Mouse (Mus musculus) cerebellum, adult 11 months (tissue): ENCODE results near the gene Cd28.

Experiments used
- DNase-seq: peaks from one replicate; pipeline ENCODE4 v3.0.0; 2022

The Cd28 gene

DNA sequence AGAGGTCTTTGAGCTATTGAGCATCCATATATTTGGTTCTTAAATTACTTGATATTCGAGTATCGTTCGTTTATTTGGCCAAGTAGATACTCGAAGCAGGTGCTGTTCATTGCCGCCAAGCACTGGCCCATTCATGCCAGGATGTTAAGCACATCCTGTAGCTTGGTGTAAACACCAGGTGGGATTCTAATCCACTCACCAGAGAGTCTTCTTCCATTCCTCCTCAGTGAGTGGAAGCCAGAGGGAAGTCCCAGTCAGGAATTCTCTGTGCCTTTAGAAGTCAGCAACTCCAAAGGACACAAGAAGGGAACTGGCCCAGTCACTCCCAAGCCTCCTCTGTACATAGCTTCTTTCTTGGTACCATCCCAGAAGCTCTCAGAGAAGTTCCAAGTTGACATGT lies at the start of gene Cd28:
TSS of gene Cd28 (plus strand) at position 234 of the 400 bp plus-strand sequence.
- no peak for DNase-seq

DNA sequence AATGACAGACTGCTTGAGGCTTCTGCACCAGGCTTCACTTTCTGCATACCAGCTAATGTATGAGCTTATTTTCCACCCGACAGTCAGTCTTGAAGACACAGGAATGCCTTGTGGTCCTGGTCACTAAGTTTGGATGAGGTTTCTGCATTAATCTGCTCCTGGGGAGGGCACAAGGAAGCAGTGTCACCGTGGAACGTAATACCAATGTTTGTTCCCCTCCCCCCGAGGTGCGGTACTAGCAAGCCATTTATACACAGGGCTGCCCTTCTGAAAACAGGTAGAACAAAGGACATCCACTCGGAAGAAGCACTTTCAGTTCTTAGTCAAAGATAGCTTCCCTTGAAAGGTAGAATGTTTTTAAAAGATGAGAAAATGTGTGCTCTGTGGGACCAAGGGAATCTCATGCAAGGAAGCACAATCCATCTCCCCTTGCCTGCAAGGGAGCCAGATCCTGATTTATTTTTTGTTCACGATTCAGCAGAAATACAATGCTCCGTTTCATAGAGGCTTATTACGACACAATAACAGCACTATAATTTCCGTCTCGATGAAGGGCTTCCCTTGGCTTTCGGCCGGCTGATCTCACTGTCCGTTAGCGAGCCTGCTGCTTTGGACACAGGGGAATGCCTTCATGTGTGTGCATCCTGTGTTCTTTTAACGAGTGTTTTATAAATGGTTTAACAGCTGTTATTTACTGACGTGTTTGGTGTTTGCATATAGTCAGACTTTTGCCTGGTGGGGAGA lies 48.6 kb upstream of the Cd28 start:
- DNase-seq: no peak

DNA sequence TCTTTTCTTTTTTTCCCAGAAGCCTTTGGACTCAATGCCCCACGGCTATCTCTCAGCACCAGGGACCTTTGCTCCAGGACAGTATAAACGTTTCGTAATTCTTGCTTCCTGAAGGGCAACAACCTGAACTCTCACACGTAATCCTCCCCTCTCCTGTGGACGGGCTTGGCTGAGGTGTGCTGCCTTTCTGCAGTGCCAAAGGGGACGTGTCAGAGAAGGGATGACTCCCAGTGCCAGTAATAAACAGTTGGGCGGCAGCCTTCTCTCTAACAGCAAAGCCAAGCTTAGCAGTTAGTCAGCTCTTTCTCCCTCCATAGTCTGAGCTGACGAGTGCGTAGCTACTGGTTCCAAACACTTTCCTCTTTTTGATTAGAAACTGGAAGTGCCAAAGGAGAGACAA lies 47.6 kb upstream of the Cd28 start:
- no peak for DNase-seq

DNA sequence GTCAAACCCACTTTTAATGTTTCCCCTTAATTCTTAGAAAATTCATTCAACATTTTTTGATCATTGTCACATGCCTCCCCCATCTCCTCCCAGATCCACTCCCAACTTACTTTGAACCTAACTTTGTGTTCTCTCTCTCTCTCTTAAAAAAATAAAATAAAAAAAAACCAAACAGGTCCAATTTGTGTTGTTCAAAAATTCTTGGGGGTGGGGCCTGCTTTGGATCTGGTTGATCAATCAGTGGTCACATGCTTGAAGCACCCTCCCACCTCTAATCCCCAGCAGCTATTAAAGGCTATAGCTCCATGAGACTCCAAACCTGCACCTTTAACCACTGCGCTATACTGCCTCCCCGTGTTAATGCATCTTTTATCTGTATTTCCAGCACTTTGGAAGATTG lies 46.9 kb upstream of the Cd28 start:
- no peak for DNase-seq

DNA sequence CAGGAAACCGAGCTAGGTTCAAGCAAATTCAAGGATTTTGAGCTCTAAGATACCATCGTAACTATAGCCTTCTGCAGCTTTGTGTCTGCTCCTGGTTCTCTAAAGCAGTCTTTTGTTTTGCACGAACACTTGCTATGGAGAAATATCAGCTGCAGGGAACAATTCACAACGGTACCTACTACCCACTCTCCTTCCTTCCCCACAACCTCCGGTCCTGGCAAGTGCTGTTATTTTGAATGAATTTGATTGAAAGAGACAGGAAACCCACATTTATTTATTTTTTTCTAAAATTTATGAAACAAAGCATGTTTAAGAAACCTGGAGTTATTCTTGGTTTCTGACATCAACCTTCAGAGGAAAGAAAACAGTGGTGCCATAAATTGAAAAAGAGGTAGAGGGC lies 46.4 kb upstream of the Cd28 start:
- no peak for DNase-seq

DNA sequence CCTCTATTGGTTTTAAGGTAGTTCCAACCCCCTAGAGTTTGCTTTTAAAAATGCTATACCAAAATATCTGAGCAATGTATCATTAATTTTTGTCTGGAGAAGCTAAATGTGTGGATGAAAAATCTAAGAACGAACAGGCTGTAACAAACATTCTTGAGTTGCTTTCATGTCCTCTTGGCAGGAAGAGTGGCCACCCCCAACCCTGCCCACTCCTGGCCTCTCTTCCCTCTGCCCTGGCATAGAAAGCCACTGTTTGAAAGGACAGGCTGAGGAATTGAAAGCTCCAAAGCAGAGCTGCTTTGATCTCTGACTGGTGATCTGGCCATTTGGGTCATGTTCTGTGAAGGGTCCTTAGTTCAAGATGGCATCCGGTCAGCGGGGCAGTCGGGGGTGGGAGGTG lies 32.8 kb upstream of the Cd28 start:
- no peak for DNase-seq

DNA sequence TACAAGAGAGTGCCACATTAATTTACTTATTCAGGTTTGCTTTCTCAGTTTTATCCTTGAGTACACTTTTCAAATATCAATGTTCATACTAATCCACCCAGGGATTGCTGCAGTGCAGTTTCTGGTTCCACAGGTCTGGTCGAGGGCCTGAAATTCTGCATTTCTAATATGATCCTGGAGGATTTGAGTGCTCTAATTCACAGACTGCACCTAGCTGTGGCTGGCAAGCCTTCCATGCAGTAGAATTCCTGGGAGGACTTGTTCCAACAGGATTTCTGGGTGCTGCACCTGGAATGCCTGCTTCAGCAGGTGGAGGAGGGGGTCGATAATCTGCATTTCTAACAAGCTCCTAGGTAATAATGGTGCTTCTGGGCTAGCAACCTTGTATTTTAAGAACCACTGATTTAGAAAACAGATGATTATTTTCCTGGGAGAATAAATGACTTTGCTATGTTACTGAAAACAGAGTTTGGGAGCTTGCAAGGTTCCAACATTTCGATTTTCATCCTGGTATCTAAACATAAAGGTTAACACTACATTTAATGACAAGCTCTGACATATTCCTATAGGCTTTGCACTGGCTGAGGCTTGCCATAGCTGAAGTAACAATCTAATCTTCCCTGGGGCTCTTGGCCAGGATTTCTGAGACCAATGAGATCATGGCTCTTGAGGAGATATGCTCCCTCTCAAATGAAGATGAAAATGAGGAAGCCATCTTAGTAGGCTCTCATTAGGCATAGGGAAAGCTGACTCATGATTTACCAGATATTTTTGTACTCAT lies 20.3 kb upstream of the Cd28 start:
- DNase-seq: no peak

DNA sequence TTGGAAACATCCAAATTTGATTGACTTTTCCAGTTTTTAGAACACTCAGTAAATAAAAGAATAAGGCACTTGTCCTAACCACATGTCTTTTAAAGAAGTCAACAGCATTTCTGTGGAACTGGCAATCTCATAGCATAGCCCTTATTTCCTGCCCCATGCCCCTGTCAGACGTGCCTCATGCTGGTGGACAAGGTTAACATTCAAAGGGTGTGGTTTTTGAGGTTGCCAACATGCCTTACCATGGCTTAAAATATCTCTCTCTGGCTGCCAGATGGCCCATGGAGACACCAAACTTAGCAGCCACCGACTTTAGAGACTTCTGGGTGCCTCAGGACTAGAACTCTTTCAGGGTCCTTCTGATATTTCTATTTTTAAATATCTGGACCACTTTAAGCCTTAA lies 14.0 kb upstream of the Cd28 start:
- DNase-seq: no peak

DNA sequence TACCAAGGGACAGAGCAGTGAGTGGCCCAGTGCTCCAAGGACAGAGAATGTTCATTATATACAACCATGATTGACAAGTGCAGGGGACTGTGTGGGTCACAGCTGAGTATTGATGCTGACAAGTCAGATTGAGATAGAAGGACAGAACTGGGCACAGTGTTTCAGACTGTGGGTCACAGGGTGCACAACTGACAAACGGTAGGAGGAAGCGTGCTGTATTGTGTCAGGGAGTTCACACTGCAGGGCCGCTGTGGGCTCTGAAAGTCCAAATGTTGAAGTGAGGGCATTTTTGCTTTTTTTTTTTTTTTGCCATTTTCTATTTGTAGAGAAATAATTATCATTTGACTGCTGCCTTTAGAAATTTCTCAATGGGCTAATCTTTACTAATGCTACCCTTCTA lies 3.4 kb upstream of the Cd28 start:
- DNase-seq: no peak

DNA sequence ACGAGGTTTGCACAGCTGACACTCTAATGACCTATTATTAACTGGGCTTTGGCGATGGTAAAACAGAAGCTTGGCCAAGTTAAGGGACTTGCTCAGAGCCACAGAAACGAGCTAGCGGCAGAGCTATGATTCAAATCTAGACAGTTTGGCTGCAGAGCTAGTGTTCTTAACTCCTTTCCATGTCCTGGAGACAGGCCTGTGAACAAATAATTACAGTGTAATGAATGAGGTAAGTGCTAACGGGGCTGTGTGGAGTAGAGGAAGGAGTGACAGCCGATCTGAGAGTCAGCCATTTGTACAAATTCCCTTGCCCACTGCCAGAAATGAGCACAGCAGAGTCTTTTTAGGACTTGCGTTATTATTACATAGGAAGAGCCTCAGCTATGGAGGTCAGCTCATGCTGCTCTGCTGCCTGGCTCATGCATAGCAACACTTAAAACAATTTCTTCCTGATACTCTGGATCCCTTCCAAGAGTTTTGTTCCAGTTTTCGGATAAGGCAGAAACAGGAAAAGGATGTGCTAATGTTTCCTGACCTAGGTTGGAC lies 876 bp upstream of the Cd28 start:
- DNase-seq: no peak

DNA sequence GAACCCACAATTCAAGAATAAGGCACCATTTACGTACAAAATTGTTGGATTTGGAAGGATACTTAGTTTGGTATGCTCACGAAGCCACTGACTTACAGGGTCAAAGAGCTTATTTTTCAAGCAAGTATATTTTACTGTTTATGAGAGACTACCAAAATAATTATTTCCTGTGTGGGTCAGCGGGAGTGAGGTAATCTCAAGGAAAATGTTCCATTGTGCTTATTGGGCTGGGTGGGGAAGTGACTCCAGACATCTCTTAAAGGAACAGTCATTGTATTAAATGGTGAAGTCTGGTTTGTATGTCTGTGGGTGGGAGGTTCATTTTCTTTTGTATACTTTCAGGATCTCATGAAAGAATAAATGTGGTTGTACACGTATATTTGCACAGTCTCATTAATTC lies 2.0 kb downstream of the Cd28 start:
- no peak for DNase-seq

DNA sequence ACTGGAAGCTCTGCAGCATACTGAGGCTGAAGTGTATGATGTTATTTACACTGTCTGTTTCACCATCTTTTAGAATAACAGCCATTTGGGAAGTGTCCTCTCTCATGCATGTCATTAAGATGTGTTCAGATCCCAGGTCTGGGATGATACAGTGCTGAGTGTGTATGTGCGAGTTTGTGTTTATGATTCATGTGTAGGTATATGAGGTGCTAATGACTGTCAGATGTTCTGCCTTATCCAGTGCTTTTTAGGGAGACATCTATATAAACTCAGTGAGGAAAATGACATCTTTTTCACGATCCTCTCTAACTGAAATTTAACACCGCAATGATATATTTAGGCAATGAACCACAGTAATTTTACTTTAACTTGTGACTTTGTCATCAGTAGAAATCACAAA lies 7.0 kb downstream of the Cd28 start:
- no peak for DNase-seq

DNA sequence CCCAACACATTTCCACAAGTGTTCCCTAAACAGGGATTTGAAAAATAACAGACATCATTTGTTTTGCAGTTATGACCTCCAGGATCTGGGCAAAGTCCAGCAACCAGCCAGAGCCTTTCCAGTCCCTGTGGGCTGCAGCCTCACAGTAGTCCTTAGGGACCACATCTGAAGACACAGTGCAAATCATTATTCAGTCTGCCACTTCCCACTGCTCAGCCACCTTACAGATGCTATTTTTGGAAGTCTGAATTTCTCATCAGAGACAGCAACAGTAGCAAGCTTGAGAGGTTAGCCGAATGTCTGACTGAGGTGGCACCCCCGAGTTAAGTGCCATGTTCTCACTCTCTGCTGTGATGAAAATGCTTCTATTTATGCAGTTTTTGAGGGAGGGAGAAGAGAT lies 15.3 kb downstream of the Cd28 start:
- no peak for DNase-seq

DNA sequence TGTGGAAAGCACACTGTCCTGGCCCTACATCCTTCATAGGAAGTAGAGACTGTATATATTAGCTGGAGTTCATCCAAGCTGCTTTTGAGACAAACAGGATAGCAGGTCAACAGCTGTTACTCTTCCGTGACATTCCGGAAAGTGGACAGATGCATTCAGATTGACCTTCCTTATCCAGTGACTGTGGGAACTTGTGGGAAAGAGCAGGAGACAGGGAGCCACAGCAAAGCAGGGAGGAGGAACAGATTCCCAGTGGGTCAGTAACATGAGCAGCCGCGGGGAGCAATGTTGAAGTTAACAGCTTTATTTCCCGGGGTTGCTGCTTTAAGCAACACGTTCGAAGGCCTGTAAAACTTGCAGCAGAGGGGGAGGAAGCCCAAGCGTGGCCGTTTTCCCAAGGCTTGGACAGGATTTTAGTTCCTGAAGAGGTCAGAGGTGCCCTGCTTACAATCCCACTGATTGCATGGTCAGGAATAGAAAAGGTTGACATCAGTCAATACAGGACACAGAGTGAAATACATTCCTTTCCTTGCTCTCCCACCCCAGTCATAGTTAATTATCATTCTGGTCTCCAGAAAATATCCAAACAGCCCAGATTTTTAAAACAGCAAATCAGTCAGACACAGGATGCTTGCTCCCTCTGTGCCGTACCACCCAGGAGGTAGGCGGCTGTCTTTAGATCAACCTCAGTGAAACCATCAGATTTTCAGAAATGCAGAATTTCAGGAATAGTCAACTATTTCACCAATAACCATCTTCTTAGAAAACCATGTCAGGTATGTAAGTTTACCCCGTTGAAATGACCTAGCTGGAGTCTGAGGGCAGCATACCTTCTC lies 18.7 kb downstream of the Cd28 start:
- DNase-seq: no peak

DNA sequence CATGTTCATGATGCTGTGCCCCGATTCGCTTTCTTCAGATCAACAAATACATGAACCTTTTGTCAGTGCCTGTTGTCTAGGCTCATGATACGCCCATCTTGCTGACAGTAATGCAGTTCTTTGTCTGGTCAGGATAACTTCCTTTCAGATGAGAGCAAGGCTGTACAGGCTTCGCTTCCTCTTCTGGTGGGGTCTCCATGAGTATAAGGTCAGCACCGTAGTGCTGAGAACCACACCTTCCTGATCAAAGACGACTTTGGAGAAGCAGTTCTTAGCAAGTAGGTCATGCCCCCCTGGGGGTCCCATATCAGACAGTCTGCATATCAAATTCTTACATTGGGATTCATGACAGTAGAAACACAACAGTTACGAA lies 19.3 kb downstream of the Cd28 start:
- DNase-seq: no peak

DNA sequence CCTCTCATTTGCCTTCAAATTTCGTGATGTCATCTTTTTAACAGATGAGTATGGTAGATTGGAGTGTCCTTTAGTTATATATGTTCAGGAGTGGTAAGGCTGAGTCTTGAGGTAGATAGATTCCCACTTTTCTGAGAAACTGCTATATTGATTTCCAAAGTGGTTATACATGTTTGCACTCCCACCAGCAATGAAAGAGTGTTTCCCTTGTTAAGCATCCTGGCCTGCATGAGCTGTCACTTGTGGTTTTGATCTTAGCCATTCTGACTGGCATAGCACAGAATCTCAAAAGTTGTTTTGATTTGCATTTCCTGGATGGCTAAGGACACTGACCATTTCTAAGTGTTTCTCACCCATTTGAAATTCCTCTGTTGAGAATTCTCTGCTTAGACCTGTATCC lies 27.7 kb downstream of the Cd28 start:
- no peak for DNase-seq

DNA sequence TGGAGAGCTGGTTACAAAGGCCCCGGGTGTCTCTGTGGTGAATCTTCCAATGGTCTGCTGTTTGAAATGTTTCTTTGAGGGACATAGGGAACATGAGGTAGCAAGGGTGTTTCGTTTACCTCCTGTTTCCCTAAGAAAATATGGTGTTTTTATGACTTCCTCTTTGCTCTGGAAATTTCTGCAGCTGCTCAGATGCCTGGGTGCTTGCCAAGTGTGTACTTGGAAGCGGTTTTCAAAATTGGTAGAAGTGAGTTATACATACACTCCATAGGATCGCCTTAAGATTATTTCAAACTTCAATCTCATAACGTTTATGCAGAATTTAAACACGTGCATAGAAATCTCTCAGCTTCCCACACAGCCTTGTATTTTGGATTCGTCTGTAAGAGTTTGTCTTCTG lies 29.1 kb downstream of the Cd28 start:
- no peak for DNase-seq

DNA sequence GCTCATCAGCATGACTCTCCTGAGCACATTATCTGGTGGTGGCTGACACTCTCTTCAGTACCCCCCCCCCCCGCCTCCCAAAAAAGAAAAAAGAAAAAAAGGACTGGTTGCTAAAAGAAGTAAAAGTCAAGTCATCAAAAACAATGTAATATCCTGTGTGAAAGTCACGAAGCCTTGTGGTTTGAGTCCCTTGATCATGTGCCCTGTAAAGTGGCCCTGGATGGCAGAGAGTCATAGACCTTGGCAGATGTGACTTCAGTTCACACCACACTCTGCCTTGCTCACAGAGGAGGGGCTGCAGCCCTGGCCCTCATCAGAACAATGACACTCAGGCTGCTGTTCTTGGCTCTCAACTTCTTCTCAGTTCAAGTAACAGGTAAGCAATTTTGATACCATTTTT lies 29.6 kb downstream of the Cd28 start:
- DNase-seq: no peak

DNA sequence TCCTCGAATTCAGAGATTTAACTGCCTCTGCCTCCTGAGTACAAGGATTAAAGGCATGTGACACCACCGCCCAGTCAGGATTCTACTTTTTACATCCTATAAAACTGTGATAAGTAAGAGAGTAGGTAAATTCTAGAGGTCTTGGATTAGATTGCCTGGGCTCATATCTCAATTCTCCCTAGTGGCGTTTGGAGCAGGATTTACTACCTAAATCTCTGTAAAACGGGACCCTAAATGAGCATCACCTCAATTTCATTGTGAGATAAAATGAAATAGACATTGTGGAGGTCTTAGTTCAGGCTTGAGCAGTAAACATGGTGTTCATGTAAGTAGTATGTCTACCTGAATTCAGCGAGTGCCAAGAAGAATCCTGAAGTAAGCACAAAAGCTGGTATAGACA lies 30.3 kb downstream of the Cd28 start:
- no peak for DNase-seq

DNA sequence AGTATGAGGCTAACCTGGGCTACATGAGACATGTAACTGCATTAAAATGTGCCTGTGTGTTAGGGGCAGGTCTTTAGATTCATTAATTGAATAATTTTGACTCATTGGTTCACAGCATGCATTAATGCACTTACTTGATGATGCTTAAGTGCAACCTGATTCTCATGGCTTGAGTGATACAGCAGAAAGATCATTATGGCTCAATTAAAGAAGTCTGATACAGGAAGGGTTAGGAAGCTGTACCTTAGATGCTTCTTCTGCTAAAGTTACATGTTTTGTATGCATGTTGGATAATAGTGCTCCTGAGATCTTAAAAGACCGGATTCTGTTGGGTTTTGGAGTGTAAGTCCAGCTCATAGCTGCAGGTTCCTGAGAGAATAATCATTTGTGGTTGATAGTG lies 31.7 kb downstream of the Cd28 start:
- no peak for DNase-seq

DNA sequence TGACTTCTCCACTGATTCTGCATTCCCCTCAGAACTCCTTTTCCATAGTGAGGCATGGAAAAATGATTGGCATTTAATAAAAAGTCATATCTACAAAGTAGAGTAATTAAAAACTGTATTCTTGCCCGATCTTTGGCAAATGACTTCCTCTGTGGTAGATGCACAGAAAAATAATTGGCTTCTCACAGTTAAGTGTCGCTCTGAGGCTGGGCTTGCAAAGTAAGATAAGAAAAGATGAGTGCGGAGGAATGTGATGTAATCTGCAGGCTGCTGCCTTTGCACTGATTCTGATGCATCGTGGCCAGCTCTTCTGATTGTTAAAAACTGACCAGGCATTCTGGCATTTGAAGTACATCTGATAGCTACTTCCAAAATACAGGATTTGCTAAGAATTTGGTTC lies 32.3 kb downstream of the Cd28 start:
- no peak for DNase-seq

DNA sequence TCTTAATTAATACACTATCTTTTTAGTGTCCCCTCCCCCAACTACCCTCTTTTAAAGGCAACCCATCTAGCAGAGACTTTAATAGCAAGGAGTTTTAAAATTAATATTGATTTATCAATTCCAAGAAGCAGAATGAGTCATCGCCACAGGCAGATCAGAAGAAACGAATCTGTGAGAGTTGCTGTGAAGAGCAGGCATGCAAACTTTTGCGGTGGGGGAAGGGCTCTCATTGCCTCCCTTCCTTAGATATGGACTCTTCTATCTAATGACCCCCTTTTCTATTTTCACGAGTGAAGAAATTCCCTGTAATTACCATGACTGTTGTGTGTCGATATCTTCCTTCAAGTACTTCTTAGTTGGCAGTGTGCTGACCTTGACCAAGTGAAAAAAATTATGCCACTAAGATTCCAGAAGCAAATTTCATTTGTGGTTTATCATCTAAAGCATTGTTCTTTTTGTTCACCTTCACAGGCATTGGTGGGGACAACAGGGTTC lies 32.8 kb downstream of the Cd28 start:
- DNase-seq: no peak

DNA sequence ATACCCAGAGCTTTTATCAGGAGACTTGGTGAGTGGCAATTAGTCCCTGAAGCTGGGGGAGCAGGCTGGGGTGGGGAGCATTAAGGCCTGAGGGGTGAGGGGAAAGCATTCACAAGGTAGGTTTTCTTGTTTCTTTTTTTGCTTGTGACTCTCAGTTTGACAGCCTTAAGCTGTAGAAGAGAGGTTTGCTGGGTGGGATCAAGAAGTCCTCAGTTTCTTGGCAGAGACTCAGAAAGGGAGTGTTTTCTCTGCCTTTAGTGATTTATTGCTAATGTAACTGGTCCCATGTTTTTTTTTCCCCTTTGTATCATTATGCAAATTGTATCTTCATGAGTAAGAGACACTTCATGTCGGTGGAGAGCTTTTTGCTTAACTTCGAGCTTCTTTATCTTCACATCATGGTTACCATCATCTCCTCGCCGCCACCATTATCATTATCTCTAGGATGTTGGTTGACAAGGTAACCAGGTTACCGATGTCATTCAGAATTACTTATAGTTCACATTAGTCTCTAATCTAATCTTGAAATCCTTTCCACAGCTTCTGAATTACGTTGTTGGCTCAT lies 33.7 kb downstream of the Cd28 start:
- no peak for DNase-seq
